Mouse (Mus musculus) lung, adult 2 months (tissue): Measurements from ENCODE around the gene Ugt1a5.

ENCODE experiments used
- CTCF ChIP-seq: fragments of 200-500 bp; IDR thresholded peaks from 2 replicates; pipeline ENCODE4 v1.5.1; 2011; ENCODE audit warnings: mild to moderate bottlenecking, low read length, control low read depth; ENCODE audit not compliant: insufficient read depth
- POLR2A ChIP-seq: fragments of 200-500 bp; IDR thresholded peaks from 2 replicates; pipeline ENCODE4 v1.6.1; 2011; ENCODE audit warnings: low read depth, mild to moderate bottlenecking, control low read depth, low read length, borderline replicate concordance; ENCODE audit errors: extremely low read depth

- TF ChIP-seq POLR2A (no peak), CTCF (no peak)
These were observed 89.7 kb downstream of the Ugt1a5 start for GRCm38 (mm10) chr1:88255466-88255857.
